Mouse (Mus musculus) lung, postnatal 25 days (tissue): ENCODE results near the gene Lnx1.

Experiments used
- DNase-seq: peaks from one replicate; pipeline ENCODE4 v3.0.0; 2022; ENCODE audit warnings: low spot score

Gene Lnx1

DNA sequence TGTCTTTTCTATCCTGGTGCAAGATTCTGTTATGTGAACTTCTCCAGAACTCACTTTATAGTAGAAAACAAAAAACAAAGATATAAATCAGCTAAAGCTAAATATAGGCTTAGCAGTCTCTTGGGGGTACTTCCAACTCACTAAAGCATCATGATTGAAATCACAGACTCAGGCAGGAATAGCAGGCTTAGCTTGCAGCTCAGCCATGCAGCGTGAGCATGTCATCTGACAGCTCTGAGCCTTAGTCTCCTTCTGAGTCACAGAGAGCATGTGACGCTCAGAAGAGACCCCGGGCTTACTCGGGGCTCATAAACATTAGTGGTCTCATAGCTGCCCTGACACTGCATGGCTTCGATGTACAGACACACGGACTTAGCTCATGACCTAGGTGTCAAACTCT is 100.7 kb downstream of the Lnx1 start:
- no peak for DNase-seq

DNA sequence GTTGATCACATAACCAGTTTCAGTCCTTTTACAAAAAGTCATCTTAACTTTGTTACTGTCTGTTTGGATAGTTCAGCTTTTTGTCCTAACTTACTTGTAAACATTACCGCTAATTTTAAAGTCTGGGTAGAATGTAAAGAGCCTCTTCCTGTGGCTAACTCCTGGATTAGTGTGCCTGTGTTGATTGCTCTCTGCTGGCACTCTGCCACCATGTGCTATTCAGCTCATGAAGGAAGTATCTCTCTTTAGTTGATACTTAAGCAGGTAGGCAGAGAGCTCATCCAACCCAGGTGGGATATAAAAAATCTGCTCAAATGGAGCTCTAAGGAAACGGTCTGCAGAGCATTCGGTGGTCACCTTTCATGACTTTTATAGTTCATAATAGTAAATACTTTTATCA is 101.5 kb downstream of the Lnx1 start:
- no peak for DNase-seq

DNA sequence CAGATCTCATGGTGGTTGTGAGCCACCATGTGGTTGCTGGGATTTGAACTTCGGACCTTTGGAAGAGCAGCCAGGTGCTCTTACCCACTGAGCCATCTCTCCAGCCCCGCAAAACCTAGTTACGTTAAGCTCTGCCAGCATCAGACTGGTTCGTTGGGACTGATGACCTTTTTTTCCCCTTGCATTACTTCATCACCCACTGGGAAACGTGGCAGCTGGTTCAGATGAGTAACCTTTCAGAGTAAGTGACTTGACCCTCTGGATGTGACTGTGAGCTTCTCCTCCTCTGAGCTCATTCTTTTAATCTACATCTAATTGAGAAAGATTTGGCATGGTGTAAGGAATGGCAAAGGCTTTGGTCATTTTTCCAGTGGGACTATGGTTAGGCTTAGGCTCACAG is 102.7 kb downstream of the Lnx1 start:
- no peak for DNase-seq

DNA sequence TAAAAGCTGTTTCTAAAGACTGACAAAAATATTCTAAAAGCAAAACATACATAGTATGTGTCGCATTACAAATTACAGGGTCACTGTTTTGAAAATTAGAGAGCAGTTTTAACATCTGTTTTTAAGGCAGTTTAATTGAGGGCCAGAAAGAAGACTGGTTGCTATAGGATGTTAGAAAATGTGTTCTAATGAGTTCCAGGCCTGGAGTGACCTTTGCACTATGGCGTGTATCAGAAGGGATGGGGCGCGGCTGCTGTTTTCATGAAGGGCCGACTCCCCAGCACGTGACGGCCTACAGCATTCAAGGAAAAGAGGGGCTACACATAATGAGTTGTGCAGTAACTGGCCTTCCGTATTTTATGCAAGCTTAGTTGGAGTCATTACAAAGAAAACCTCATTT is 109.6 kb downstream of the Lnx1 start:
- no peak for DNase-seq

DNA sequence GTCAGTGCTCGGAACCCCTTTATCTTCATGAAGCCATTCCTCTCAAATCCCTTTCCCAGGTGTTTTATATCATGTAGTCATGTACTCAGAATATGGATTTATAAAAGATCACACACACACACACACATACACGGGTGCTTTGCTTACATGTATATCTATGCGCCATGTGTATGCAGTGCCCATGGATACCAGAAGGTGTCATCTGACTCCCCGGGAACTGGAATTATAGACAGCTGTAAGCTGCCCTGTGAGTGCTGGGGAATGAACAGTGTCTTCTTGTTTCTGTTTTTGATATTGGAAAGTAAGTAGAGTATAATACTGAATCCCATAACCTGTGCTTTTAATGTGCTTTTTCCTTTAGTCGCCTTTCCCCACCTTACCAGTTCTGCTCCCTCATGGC is 111.3 kb downstream of the Lnx1 start:
- DNase-seq, result no peak

DNA sequence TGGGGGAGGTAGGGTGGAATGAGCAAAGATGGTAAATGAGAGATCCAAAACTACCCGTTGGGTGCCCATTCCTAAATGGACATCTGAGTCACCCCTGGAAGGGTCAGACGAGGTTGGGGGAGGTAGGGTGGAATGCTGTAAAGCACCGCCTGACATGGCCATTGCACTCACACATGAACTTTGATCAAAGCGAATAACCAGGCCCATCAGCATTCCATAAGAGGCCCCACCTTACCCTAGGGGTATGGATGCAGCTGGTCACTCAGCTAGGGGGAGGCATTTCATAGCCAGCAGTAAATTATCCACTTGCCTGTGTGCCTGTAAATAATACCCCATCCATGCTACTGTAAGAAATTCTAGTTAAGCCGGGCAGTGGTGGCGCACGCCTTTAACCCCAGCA is 113.6 kb downstream of the Lnx1 start:
- no peak for DNase-seq

DNA sequence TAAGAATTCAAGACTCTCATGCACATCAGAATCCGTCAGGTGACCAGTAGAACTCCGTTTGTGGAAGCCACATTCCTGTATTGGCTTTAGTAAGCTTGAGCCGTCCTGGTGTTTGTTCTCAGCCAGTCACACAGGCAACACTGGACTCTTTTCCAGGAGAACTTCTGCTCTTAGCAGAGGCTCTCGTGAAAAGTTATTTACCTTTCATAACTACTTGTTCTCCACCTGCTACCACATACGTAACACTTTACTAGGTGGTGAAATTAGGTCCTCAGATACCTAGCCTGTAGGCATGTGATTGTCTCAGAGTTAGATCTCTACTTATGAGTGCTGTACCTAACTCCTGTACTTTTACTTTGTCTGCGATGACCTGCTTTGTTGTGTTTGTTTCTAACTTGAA is 130.9 kb downstream of the Lnx1 start:
- peak; percentile 57 for DNase-seq

DNA sequence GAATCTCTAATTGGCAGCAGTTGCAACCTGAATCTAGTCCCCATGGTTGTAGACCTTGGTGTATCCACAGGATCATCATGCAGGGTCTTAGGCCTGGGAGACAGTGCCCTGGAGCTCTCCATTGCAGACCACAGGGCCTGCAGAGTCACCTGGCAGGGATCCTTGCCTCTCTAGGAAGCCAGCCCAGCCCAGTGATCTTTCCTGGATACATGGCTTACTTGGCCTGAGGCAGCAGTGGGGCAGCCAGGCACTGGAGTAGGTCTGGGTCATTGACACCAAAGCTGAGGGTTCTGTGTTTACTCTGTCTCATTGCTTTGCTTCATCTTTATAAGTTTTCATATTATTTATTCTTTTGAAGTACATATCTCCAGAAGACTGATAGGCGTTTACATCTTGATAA is 141.6 kb downstream of the Lnx1 start:
- no peak for DNase-seq

DNA sequence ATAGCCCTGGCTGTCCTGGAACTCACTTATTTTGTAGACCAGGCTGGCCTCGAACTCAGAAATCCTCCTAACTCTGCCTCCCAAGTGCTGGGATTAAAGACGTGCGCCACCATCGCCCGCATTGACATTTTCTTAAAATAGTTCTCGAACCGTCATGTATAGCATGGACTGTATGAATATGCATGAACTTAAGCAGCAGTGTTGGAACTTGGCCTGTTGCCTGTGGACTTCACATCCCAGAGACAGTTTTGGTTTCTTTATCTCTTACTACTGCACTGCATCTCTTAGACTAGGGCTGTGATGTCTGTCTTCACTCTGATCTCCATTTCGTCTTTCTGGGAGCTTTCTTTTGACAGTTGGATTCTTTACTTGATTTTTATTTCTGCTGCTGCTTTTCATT is 153.1 kb downstream of the Lnx1 start:
- no peak for DNase-seq

DNA sequence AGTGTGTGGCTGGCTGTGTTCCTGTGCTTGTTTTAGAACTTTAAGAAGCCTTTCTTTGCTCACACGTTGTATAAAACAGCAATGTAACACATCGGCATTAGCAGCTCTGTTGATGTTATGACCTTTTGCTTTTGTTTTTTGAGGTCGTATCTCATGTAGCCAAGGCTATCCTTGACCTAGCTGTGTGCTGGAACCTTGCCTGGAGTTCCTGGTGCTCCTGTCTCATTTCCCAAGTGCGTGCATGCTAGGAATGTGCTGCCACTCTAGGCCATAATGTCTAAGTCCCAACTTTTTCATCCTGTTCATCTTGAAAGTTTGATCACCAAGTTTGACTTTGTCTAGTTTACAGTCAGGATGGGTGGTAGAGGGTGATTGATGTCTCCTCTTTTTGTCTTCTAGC is 157.1 kb downstream of the Lnx1 start:
- no peak for DNase-seq
